Mouse (Mus musculus) urinary bladder, adult 18-20 months (tissue): Measurements from ENCODE around the gene Timm50.

Experiments used
- DNase-seq, 2 experiments: peaks; one replicate each; pipeline ENCODE4 v3.0.0; 2022; ENCODE audit warnings: low spot score in 2 of 2, mixed read lengths in 2 of 2

Timm50 gene

DNA sequence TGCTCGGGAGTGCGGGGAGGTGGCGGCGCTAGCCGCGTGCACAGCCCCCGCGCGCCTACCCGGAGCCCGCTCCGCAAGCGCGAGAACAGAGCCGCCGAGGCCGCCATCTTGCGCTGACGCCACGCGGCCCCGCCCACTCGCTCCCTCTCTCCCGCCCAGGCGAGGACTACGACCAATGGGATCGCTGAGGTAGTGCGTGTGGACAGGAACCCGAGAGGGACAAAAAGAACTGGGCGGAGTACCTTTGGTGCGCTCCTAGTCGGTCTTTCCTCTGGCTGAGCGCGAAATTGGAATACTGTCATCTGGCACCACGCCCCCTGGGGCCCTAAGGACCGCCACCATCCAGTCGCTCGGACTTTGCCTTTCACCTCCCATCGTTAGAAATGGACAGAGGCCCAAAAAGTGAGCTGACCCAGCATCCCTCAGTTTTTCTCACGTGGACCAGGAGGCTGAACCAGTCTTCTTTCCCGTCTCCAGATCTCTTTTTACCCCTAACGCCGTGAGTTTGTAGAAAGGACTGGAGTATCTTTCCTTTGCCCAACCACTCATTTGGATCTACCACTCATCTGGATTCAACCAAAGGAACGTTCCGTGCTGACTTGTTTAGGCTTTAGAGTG lies at the start of gene Timm50:
Gene Timm50 (minus strand): TSS at position 147 of the 618 bp plus-strand sequence.
- DNase-seq, result peak; percentile 96 to 97

- no peak for DNase-seq
Measured at GRCm38 (mm10) chr7:28360291-28360690, 48.4 kb upstream of the Timm50 start.

DNA sequence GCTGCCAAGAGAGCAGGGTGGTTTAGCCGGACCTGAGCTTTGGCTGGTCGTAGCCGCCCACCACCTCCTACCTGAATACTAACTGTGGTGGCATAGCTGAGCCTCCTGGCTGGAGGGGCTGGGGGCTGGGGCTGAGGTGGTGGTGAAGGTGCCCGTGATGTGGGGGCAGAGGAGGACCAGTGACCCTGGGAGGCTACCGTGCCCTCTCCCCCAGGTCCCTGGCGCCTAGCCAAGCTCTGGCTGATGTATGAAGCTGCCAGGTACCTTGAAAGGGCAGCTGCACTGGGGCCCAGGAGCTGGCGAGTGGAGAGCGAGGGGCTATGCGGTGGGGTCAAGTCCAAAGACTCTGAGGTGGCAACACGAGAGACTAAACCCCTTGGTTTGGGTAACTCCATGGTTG lies 48.0 kb upstream of the Timm50 start:
- DNase-seq, result no peak

DNA sequence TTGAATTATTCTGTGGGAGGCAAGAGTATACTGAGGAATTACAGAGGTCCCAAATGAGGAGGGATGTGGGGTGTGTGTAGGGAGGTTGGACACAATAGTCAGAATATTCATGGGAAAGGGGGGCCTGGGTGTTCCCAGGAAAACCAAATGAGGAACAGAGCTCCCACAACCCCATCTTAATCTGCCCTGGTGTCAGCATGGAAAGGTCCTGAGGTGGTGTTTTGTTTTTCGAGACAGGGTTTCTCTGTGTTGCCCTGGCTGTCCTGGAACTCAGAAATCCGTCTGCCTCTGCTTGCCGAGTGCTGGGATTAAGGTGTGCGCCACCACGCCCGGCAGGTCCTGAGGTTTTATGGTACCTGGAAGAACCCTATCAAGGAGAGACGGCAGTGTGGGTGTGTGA lies 46.6 kb upstream of the Timm50 start:
- DNase-seq, result no peak

GRCm38 (mm10) chr7:28357984-28358383 lies 46.1 kb upstream of the Timm50 start:
- no peak for DNase-seq

DNA sequence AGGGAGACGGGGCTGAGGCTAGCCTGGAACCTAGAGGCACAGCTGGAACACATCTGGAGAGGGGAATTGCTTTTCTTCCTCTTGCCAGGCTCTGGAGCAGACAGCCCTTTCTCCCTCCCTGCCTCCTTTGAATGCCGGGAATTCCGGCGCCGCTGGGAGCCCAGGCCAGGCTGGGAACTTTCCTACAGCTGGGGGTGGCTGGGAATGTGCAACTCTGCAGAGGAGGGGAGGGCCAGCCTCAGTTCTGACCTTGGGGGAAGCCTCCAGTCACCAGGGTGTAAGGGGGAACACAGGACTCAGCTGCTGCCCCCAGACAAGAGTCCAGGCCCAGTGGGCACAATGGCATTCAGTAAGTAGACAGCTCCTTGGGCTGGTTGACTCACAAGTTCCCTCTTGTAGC lies 45.1 kb upstream of the Timm50 start:
- no peak for DNase-seq

- no peak for DNase-seq
Measured at GRCm38 (mm10) chr7:28355221-28355620, 43.3 kb upstream of the Timm50 start.

DNA sequence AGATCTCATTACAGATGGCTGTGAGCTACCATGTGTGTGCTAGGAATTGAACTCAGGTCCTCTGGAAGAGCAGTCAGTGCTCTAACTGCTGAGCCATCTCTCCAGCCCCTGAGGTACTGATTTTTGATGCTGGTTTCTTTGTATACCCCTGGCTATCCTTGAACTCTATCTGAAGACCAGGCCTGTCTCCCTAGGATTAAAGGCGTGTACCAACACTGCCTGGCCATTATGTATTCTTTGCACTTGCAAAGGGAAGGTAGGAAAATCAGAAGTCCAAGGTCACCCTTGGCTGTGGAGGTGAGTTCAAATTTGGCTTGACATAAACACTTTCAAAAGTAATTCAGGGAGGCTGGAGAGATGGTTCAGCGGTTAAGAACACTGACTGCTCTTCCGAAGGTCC lies 42.7 kb upstream of the Timm50 start:
- no peak for DNase-seq

DNA sequence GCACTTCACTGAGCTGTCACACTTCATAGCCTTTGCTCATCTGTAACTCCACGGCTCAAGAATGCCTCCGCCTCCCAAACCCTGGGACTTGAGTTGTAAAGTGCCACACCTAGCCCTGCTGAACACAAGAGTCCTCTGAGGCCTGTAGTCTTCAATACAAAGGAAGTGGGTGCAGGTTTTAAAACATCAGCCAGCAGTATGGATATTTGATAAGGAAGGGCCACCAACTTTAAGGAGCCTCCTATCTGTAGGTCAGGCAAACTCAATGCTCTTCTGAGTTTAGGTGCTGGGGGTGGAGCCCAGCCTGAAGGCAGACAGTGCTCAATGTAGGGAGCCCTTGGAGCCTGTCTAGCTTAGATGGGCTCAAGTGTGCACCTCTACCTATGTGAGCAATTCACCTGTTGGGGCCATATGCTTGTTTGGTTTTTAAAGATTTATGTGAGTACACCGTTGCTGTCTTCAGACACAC lies 42.3 kb upstream of the Timm50 start:
- no peak for DNase-seq

- no peak for DNase-seq
Measured at GRCm38 (mm10) chr7:28353267-28353666, 41.4 kb upstream of the Timm50 start.

- no peak for DNase-seq
Measured at GRCm38 (mm10) chr7:28351676-28352191, 39.9 kb upstream of the Timm50 start.

- peak; percentile 98 to 99 for DNase-seq
Measured at GRCm38 (mm10) chr7:28350155-28350883, 38.4 kb upstream of the Timm50 start, which contains the start of gene Rps16. Rps16 (plus strand) TSS chr7:28350652.

DNA sequence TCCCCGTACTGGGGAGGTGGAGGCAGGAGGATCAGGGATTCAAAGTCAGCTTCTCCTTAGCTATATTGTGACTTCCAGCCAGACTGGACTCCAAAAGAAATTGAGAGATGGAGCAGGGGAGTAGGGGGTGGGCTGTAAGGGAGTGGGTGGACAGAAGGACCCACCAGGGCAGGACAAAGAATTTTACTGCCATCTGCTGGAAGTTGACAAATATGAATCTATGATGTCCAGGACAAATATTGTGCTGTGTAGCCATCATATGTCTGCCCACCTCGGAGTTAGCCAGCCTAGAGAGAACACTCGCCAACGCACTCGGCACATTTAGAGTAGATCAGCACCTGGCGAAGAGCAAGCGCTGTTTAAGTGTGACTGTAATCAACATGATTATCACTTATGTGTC lies 36.7 kb upstream of the Timm50 start:
- no peak for DNase-seq

DNA sequence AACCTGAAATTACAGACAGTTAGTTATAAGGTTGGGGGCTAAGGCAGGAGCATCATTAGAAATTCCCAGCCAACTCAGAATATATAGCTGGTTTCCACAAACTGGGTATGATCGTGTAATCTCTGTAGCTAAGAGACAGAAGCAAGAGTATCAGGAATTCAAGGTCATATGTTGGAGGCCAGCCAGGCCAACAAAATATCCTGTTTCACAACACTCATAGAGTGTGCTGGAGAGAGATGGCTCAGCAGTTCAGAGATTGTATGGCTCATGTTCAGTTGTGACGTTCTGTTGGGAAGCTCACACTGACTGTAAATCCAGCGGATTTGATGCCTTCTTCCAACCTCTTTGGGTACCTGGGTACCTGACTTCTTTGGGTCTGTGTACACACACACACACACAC lies 35.9 kb upstream of the Timm50 start:
- no peak for DNase-seq

DNA sequence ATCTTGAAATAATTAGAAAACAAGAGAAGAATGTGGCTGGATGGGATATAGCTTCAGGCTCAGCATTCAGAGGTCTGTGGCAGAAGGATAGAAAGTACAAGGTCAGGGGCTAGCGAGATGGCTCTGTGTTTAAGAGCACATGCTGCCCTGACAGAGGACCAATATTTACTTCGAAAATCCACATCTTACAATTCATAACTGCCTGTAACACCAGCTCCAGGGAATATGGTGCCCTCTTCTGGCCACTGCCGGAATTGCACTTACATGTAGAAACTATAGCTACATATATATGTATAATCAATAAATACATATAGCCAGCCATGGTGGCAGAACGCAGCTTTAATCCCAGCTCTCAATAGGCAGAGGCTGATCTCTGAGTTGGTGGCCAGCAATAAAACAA lies 32.8 kb upstream of the Timm50 start:
- DNase-seq, result peak in 1 of 2 experiments; percentile 39

DNA sequence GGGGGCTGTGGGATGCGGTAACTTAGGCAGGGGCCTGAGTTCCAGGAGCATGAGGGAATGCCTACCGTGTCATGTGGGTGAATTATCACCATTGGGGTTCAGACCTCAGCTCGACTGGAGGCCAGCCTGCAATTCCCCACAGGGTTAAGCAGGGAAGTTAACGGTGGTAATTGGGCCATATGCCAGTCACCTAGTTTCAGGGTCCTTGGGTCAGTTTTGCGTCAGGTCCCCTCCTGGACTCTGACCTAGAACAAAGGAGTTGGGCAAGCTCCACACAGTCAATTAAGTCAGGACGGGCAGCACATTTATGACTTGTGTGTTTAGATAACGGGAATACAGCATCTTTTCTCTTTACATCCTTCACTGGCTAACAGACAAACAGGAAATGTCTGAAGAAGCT lies 29.5 kb upstream of the Timm50 start:
- DNase-seq, result no peak

DNA sequence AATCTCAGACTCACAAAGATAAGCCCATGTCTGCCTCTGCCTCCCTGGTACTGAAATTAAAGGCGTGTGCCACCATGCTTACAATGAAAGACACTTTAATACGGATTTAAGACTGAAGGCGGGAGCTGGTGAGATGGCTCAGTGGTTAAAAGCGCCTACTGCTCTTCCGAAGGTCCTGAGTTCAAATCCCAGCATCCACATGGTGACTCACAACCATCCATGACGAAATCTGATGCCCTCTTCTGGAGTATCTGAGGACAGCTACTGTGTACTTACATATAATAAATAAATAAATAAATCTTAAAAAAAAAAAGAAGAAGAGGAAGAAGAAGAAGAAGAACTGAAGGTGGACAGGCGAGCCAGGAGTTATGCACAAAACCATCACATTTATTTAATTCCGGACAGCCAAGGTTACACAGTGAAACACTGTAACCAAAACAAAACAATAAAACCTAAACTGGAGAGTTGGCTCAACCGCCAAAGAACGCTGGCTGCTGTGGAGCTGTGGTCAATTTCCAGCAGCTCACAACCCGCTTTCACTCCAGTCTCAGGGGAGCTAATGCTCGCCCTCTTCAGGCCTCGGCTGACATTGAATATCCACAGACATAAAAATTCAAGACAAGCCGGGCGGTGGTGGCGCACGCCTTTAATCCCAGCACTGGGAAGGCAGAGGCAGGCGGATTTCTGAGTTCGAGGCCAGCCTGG lies 27.5 kb upstream of the Timm50 start:
- peak; percentile 18 to 26 for DNase-seq

GRCm38 (mm10) chr7:28338108-28338998 lies 26.5 kb upstream of the Timm50 start, which contains the start of gene Supt5:
Supt5 (minus strand) TSS chr7:28338746.
- DNase-seq, result peak; percentile 94 to 96

GRCm38 (mm10) chr7:28335471-28335870 lies 23.6 kb upstream of the Timm50 start:
- no peak for DNase-seq

GRCm38 (mm10) chr7:28334534-28334933 lies 22.7 kb upstream of the Timm50 start:
- DNase-seq, result no peak

DNA sequence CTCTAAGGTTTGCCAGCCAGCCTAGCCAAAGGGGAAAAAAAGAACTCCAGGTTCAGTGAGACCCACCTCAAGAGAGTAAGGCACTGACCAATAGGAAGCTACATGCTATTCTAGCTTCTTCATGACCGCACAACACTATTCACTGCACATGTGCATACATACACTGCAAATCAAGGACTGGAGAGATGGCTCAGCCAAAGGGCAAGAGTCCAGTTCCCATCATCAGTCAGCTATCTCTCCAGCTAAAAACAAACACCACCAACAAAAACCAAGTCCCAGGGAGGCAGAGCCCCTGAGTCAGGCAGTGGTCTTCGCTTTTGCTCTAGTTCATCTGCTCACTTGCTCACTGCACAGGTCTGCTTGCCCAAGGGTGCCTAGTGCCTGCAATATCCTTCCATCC lies 16.4 kb upstream of the Timm50 start:
- no peak for DNase-seq
